Mouse (Mus musculus): ENCODE measurements around the gene Tmem132a.

GRCm38 (mm10) chr19:10828321-10828720 lies 41.4 kb downstream of the Tmem132a start:
- TF ChIP-seq CTCF (IDR thresholded peaks at IDR 0.05; ENCODE audit: extremely low read depth, insufficient read depth, insufficient read length, insufficient replicate concordance) (no peak), POLR2A (IDR thresholded peaks at IDR 0.05; ENCODE audit: low read depth, low read length) (no peak)
